Mouse (Mus musculus) liver, adult 2 months (tissue): ENCODE measurements around the gene Sema6b. TPM values are rescaled to one million over a fixed set of nuclear protein-coding genes. Genes with fewer than 3 reads are reported as not detected.

Experiments
- DNase-seq: peaks from one replicate; pipeline ENCODE4 v3.0.0-alpha.2; 2011; ENCODE audit warnings: low read depth, low spot score; ENCODE audit errors: extremely low read depth
- H3K27ac ChIP-seq: fragments of 200-500 bp; replicated peaks from 2 replicates; pipeline ENCODE4 v1.5.1; 2012; ENCODE audit warnings: low read depth, mild to moderate bottlenecking, control low read depth, inconsistent platforms, low read length; ENCODE audit not compliant: insufficient read depth
- H3K27me3 ChIP-seq: fragments of 200-500 bp; 2 replicates; pipeline ENCODE4 v1.6.1; 2012; ENCODE audit warnings: mild to moderate bottlenecking, moderate library complexity, low read length, inconsistent platforms; ENCODE audit not compliant: control insufficient read depth, insufficient read depth
- H3K36me3 ChIP-seq: fragments of 200-500 bp; 2 replicates; pipeline ENCODE4 v1.6.1; 2012; ENCODE audit warnings: low read length, inconsistent platforms; ENCODE audit not compliant: control insufficient read depth, insufficient read depth
- H3K4me1 ChIP-seq: fragments of 200-500 bp; 2 replicates; pipeline ENCODE4 v1.6.1; 2011; ENCODE audit warnings: low read length; ENCODE audit not compliant: control insufficient read depth, insufficient read depth
- H3K4me3 ChIP-seq: fragments of 200-500 bp; 2 replicates; pipeline ENCODE4 v1.5.1; 2011; ENCODE audit warnings: low read depth, mild to moderate bottlenecking, control low read depth, low read length, moderate library complexity; ENCODE audit not compliant: insufficient read depth
- H3K79me2 ChIP-seq: fragments of 200-500 bp; 2 replicates; pipeline ENCODE4 v1.6.1; 2012; ENCODE audit warnings: inconsistent platforms, mild to moderate bottlenecking, low read length, moderate library complexity; ENCODE audit not compliant: control insufficient read depth, insufficient read depth
- H3K9ac ChIP-seq: fragments of 200-500 bp; 2 replicates; pipeline ENCODE4 v1.6.1; 2012; ENCODE audit warnings: low read depth, mild to moderate bottlenecking, control low read depth, inconsistent platforms, low read length
- CTCF ChIP-seq: fragments of 200-500 bp; IDR thresholded peaks from 2 replicates; pipeline ENCODE4 v1.5.1; 2011; ENCODE audit warnings: low read depth, low read length, control low read depth
- POLR2A ChIP-seq: fragments of 200-500 bp; IDR thresholded peaks from 2 replicates; pipeline ENCODE4 v1.6.1; 2011; ENCODE audit warnings: low read length, control low read depth; ENCODE audit not compliant: insufficient read depth; ENCODE audit errors: extremely low read depth
- WGBS: fragments of 180-500 bp; shearing (Covaris S2); methylation state at CpG from one replicate; pipeline ENCODE4 v1.1.7; 2018; 5-methylcytosine and 5-hydroxymethylcytosine counted together
- polyA plus RNA-seq: library from polyadenylated mRNA; depleted of rRNA; stranded (reverse); fragments of >200 nt; gene quantifications from 2 replicates; pipeline ENCODE4 v1.2.3, GENCODE M21; 2012
- total RNA-seq: library from RNA; depleted of rRNA; stranded (reverse); fragments of >200 nt; gene quantifications from 2 replicates; pipeline ENCODE4 v1.2.3, GENCODE M21; 2014

Gene Sema6b
- total and polyA plus RNA-seq, 2 experiments: 1.3 to 3.9 TPM

DNA sequence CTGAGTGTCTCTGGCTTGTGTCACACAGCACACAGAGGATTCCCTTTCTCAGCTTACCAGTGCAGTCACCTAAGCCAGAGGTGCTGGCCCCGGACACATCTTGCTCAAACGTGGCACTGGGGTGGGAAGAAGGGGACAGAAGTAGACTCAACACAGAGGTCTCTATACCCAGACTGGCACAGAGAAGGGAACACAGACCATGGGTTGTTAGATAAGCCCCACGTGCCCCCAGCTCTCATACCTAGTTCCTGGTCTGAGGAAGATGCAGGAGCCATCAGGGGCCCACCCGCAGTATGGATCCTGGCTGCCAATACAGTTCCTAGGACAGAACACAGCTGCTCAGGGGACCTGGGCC, 14.9 kb downstream of the Sema6b start:
- no peaks in the 10 kb centered on the region for H3K36me3 ChIP-seq
- H3K27ac ChIP-seq: no peak overlapping the region
- H3K79me2 ChIP-seq: peaks cover 10% of the 10 kb centered on the region; the same call in 1 of the 2 replicates
- no peak overlapping the region for H3K4me3 ChIP-seq
- H3K9ac ChIP-seq: no peak overlapping the region
- no peak for DNase-seq
- H3K4me1 ChIP-seq: peaks cover 5% of the 10 kb centered on the region
- no peaks in the 10 kb centered on the region for H3K27me3 ChIP-seq
- WGBS: 97% methylated on average over 4 of the region's 4 CpGs
- TF ChIP-seq POLR2A: no peak
- TF ChIP-seq CTCF: no peak

DNA sequence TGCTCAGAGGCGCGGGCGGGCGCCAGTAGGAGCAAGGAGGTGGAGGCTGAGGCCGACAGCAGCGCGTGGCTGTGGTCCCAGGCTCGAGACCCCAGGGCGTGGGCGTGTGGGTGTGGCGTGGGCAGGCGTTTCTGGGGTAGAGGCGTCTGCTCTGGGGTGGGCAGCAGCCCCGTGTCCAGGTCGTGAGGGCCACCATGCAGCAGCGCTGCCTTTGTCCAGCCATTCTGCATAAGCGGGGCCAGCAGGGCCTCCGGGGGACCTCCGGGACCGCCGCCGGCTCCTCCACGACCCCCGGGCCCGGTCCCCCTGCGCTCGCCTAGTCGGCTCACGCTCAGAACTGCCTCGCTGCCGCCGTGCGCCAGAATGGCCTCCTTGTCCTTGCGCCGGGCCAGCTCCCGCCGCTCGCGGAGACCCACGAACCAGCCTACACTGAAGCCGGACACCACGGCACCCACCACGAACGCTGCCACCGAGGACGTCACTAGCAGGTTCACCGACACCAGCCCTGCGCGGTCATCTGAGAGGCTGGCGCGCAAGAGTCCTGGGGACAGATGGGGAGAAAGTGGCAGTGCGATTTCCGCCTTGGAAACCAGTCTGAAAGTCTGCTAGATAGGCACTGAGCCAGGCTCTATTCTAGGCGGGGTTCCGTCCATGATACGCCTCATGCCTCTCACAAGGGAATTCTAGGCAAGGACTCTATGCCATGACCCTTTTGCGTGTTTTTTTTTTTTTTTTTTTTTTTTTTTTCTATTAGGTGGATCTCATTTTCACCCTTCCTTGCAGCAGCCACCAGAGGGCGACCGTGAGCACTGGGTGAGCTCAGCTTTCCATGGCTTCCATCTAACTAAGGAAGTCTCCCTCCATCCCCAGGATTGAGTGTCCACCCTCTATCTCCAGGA, 15.5 kb downstream of the Sema6b start:
- H3K27ac ChIP-seq: peak overlapping the region; percentile 92
- H3K4me1 ChIP-seq: peaks cover 7% of the 10 kb centered on the region
- H3K4me3 ChIP-seq: peak overlapping the region; percentile 57
- 23% methylated on average over 59 of the region's 59 CpGs for WGBS
- no peaks in the 10 kb centered on the region for H3K27me3 ChIP-seq
- H3K9ac ChIP-seq: peak overlapping the region; percentile 94
- TF ChIP-seq CTCF: peak; percentile 88
- TF ChIP-seq POLR2A: peak; percentile 72; the same call in 1 of the 2 replicates
- H3K36me3 ChIP-seq: no peaks in the 10 kb centered on the region
- peak; percentile 91 for DNase-seq
- peaks cover 10% of the 10 kb centered on the region; the same call in 1 of the 2 replicates for H3K79me2 ChIP-seq

DNA sequence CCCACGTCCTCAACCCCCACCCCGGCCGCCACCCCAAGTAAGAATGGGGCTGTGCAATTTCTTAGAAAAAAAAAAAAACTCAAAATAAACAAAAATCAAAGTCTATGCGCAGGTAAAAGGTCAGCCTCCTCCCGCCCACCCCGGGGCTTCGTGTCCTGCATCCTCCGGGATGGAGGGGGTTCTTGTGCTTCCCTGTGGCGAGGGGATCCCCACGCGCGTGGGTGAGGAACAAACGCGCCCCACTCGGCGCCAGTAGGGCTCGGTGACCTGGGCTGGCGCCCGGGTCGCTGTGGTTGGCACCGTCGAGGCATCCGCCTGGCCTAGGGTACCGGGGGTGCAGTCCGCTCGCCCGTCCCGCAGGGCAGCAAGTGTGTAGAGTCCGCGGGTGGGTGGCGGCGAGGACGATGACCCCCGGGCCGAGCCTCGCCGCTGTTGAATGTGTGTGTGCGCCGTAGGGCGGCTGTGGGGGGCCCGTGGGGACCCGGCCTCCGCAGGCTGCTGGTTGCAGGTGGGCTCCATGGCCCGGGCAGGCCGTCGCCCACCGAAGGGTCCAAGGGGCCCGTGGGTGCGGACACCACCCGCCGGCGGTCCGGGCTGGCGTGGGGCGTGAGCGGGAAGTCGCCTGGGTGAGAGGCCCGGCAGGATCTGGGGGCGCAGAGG, 16.3 kb downstream of the Sema6b start:
- peaks cover 13% of the 10 kb centered on the region for H3K4me1 ChIP-seq
- H3K9ac ChIP-seq: peak overlapping the region; percentile 94
- peak overlapping the region; percentile 92 for H3K27ac ChIP-seq
- TF ChIP-seq POLR2A: no peak
- TF ChIP-seq CTCF: no peak
- H3K36me3 ChIP-seq: no peaks in the 10 kb centered on the region
- peak overlapping the region; percentile 57 for H3K4me3 ChIP-seq
- H3K79me2 ChIP-seq: peaks cover 10% of the 10 kb centered on the region; the same call in 1 of the 2 replicates
- 28% methylated on average over 59 of the region's 59 CpGs for WGBS
- no peak for DNase-seq
- H3K27me3 ChIP-seq: no peaks in the 10 kb centered on the region

DNA sequence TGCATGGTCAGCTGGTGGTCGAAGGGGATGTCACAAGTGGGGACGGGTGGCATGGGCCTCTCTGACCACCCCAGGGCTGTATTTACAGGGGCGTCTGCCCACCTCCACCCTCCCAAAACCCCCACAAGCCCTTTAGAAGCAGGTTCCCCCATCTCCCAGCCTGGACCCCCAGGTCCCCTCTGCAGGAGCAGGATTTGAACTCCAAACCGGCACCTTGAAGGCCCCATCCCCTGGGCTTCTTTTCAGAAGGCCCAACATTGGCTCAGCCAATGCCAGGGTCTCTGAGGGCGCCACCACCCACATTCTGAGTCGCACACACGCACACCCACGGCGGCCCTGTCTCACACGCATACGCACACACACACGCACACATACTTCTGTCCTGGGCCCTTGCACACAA, 17.0 kb downstream of the Sema6b start:
- Histone ChIP-seq H3K4me3 (peak overlapping the region; percentile 40), H3K4me1 (peaks cover 13% of the 10 kb centered on the region), H3K36me3 (no peaks in the 10 kb centered on the region), H3K9ac (peak overlapping the region; percentile 45), H3K79me2 (peaks cover 10% of the 10 kb centered on the region; the same call in 1 of the 2 replicates), H3K27me3 (no peaks in the 10 kb centered on the region), H3K27ac (peak overlapping the region; percentile 50)
- WGBS: 81% methylated on average over 12 of the region's 12 CpGs
- TF ChIP-seq POLR2A (no peak), CTCF (no peak)
- no peak for DNase-seq

DNA sequence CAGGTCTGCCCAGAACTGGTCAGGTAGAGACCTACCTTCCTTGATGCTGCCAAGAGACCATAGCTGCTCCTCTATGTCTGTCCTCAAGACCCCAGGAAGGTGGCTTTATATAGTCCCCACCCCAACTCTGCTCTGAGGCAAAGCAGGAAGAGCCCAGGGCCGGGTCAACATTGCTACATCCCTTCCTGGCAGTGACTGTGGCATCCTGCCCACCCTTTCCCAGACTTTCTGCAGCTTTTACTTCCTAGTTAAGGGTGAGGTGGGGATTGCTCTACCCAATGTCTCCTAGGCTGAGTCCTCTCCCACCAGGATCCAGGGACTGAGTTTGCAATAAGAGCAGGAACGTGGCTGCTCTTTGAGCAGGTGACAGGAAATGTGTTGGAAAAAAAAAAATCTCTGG, 18.3 kb downstream of the Sema6b start, which contains the start of gene Lrg1:
Lrg1 (minus strand) TSS at position 176 of the 400 bp plus-strand sequence.
- peak within 1 kb of the TSS; percentile 92 for H3K9ac ChIP-seq
- DNase-seq: peak; percentile 84
- peak within 1 kb of the TSS; percentile 86 for H3K4me3 ChIP-seq
- 8% methylated on average over 2 of the region's 2 CpGs for WGBS
- TF ChIP-seq CTCF (no peak), POLR2A (no peak)
- H3K27me3 ChIP-seq: no peaks in the 10 kb centered on the region
- peaks cover 10% of the 10 kb centered on the region; the same call in 1 of the 2 replicates for H3K79me2 ChIP-seq
- peak within 1 kb of the TSS; percentile 95 for H3K27ac ChIP-seq
- no peaks in the 10 kb centered on the region for H3K36me3 ChIP-seq
- H3K4me1 ChIP-seq: peaks cover 13% of the 10 kb centered on the region
